Mouse (Mus musculus): ENCODE measurements around the gene Gpr156. TPM values are rescaled to one million over a fixed set of nuclear protein-coding genes. Genes with fewer than 3 reads are reported as not detected.
"Not testable (repeated sequence)": the region's sequence is repeated elsewhere in the genome, so short reads cannot be mapped to it uniquely, and the experiment has no call there.

Gpr156 gene
- polyA plus RNA-seq, 1 experiment from 2014 or later, result 3.3 TPM

GRCm38 (mm10) chr16:37948365-37948764 is 32.1 kb downstream of the Gpr156 start:
- peaks cover 2% of the 10 kb centered on the region; the same call in 1 of the 2 replicates for H3K4me1 ChIP-seq (replicated peaks)
- no peak overlapping the region for H3K9ac ChIP-seq
- H3K36me3 ChIP-seq, result no peaks in the 10 kb centered on the region
- H3K27me3 ChIP-seq, result no peaks in the 10 kb centered on the region
- WGBS, result 90% methylated on average over 4 of the region's 4 CpGs
- no peak overlapping the region for H3K4me2 ChIP-seq
- H3K27ac ChIP-seq (replicated peaks), result no peak overlapping the region
- no peak for ATAC-seq (ENCODE audit: low FRiP score, low read depth)
- no peaks in the 10 kb centered on the region for H3K9me3 ChIP-seq
- H3K4me3 ChIP-seq, result no peak overlapping the region

- Histone ChIP-seq H3K4me2 (no peak overlapping the region), H3K36me3 (no peaks in the 10 kb centered on the region), H3K27me3 (no peaks in the 10 kb centered on the region), H3K4me3 (no peak overlapping the region), H3K9ac (no peak overlapping the region), H3K9me3 (no peaks in the 10 kb centered on the region), H3K27ac (replicated peaks) (no peak overlapping the region), H3K4me1 (replicated peaks) (peaks cover 13% of the 10 kb centered on the region; the same call in 1 of the 2 replicates)
- ATAC-seq (ENCODE audit: low FRiP score, low read depth), result no peak
These were observed 34.9 kb downstream of the Gpr156 start for GRCm38 (mm10) chr16:37951171-37951570.

- WGBS, result 75% methylated on average over 4 of the region's 4 CpGs
These were observed 36.9 kb downstream of the Gpr156 start for GRCm38 (mm10) chr16:37953186-37953585.

GRCm38 (mm10) chr16:37953991-37954942 is 38.0 kb downstream of the Gpr156 start:
- Histone ChIP-seq H3K9me3 (no peaks in the 10 kb centered on the region), H3K4me2 (no peak overlapping the region), H3K4me3 (no peak overlapping the region), H3K9ac (no peak overlapping the region), H3K4me1 (replicated peaks) (peaks cover 17% of the 10 kb centered on the region; the same call in 1 of the 2 replicates), H3K27me3 (no peaks in the 10 kb centered on the region), H3K27ac (replicated peaks) (peak overlapping the region; percentile 64), H3K36me3 (no peaks in the 10 kb centered on the region)
- 0 out of 2 replicates have a peak, but pooled peaks have one; percentile 54 for ATAC-seq (ENCODE audit: low FRiP score, low read depth)
- 64% methylated on average over 12 of the region's 12 CpGs for WGBS

More at GRCm38 (mm10) chr16:37953186-37953585, 36.9 kb downstream of the Gpr156 start:
- Histone ChIP-seq H3K27me3 (no peaks in the 10 kb centered on the region), H3K4me3 (no peak overlapping the region), H3K9me3 (no peaks in the 10 kb centered on the region), H3K27ac (replicated peaks) (no peak overlapping the region), H3K36me3 (no peaks in the 10 kb centered on the region), H3K4me1 (replicated peaks) (peaks cover 17% of the 10 kb centered on the region; the same call in 1 of the 2 replicates), H3K9ac (no peak overlapping the region), H3K4me2 (no peak overlapping the region)
- no peak for ATAC-seq (ENCODE audit: low FRiP score, low read depth)

GRCm38 (mm10) chr16:37955336-37955917 is 39.1 kb downstream of the Gpr156 start:
- Histone ChIP-seq H3K9ac (no peak overlapping the region), H3K36me3 (no peaks in the 10 kb centered on the region), H3K9me3 (no peaks in the 10 kb centered on the region), H3K4me2 (no peak overlapping the region), H3K27ac (replicated peaks) (no peak overlapping the region), H3K4me1 (replicated peaks) (peaks cover 17% of the 10 kb centered on the region; the same call in 1 of the 2 replicates), H3K27me3 (no peaks in the 10 kb centered on the region), H3K4me3 (no peak overlapping the region)
- ATAC-seq (ENCODE audit: low FRiP score, low read depth), result no peak
- WGBS, result 50% methylated on average over 13 of the region's 13 CpGs

- Histone ChIP-seq H3K4me1 (replicated peaks) (peaks cover 17% of the 10 kb centered on the region; the same call in 1 of the 2 replicates), H3K9ac (no peak overlapping the region), H3K36me3 (no peaks in the 10 kb centered on the region), H3K27me3 (no peaks in the 10 kb centered on the region), H3K9me3 (no peaks in the 10 kb centered on the region), H3K4me2 (no peak overlapping the region), H3K27ac (replicated peaks) (no peak overlapping the region), H3K4me3 (no peak overlapping the region)
- ATAC-seq (ENCODE audit: low FRiP score, low read depth), result no peak
- WGBS, result 86% methylated on average over 14 of the region's 14 CpGs
These were observed 39.9 kb downstream of the Gpr156 start for GRCm38 (mm10) chr16:37956076-37956676.

GRCm38 (mm10) chr16:37956751-37957150 is 40.5 kb downstream of the Gpr156 start:
- ATAC-seq (ENCODE audit: low FRiP score, low read depth), result no peak
- Histone ChIP-seq H3K4me3 (no peak overlapping the region), H3K9ac (no peak overlapping the region), H3K27me3 (no peaks in the 10 kb centered on the region), H3K36me3 (no peaks in the 10 kb centered on the region), H3K4me2 (no peak overlapping the region), H3K9me3 (no peaks in the 10 kb centered on the region), H3K27ac (replicated peaks) (no peak overlapping the region), H3K4me1 (replicated peaks) (peaks cover 17% of the 10 kb centered on the region; the same call in 1 of the 2 replicates)
- 81% methylated on average over 4 of the region's 4 CpGs for WGBS

GRCm38 (mm10) chr16:37962696-37963095 is 46.4 kb downstream of the Gpr156 start:
- H3K9me3 ChIP-seq; H3K36me3 ChIP-seq; H3K9ac ChIP-seq; ATAC-seq (ENCODE audit: low FRiP score, low read depth); H3K27me3 ChIP-seq; H3K4me3 ChIP-seq: not testable (repeated sequence)
- WGBS, result 82% methylated on average over 4 of the region's 4 CpGs
- Histone ChIP-seq H3K27ac (replicated peaks) (peak overlapping the region; percentile 68; the same call in 1 of the 2 replicates), H3K4me1 (replicated peaks) (peaks cover 22% of the 10 kb centered on the region), H3K4me2 (0 out of 2 replicates have a peak overlapping the region, but pooled peaks have one; percentile 31)

GRCm38 (mm10) chr16:37963331-37964281 is 47.3 kb downstream of the Gpr156 start:
- H3K9me3 ChIP-seq, result no peaks in the 10 kb centered on the region
- H3K4me3 ChIP-seq, result no peak overlapping the region
- H3K36me3 ChIP-seq, result no peaks in the 10 kb centered on the region
- 15% methylated on average over 14 of the region's 15 CpGs for WGBS
- peak; percentile 80 for ATAC-seq (ENCODE audit: low FRiP score, low read depth)
- H3K9ac ChIP-seq, result no peak overlapping the region
- H3K27ac ChIP-seq (replicated peaks), result peak overlapping the region; percentile 68
- H3K27me3 ChIP-seq, result no peaks in the 10 kb centered on the region
- H3K4me1 ChIP-seq (replicated peaks), result peaks cover 22% of the 10 kb centered on the region
- peak overlapping the region; percentile 31 for H3K4me2 ChIP-seq

GRCm38 (mm10) chr16:37964380-37965070 is 48.2 kb downstream of the Gpr156 start:
- WGBS, result 36% methylated on average over 4 of the region's 4 CpGs
- Histone ChIP-seq H3K9me3 (no peaks in the 10 kb centered on the region), H3K4me1 (replicated peaks) (peaks cover 22% of the 10 kb centered on the region), H3K27ac (replicated peaks) (peak overlapping the region; percentile 68), H3K27me3 (no peaks in the 10 kb centered on the region), H3K36me3 (no peaks in the 10 kb centered on the region), H3K4me2 (no peak overlapping the region), H3K4me3 (no peak overlapping the region), H3K9ac (no peak overlapping the region)
- ATAC-seq (ENCODE audit: low FRiP score, low read depth), result no peak

- H3K9ac ChIP-seq, result no peak overlapping the region
- H3K9me3 ChIP-seq, result no peaks in the 10 kb centered on the region
- no peak overlapping the region for H3K4me2 ChIP-seq
- no peaks in the 10 kb centered on the region for H3K27me3 ChIP-seq
- no peak for ATAC-seq (ENCODE audit: low FRiP score, low read depth)
- H3K4me1 ChIP-seq (replicated peaks), result peaks cover 22% of the 10 kb centered on the region
- H3K36me3 ChIP-seq, result no peaks in the 10 kb centered on the region
- no peak overlapping the region for H3K4me3 ChIP-seq
- H3K27ac ChIP-seq (replicated peaks), result no peak overlapping the region
- WGBS, result 84% methylated on average over 7 of the region's 7 CpGs
These were observed 50.6 kb downstream of the Gpr156 start for GRCm38 (mm10) chr16:37966871-37967270.

Data from hindbrain, embryonic 15.5 days (tissue).